In genomic region chr10:105319299-105320057, GRCm38 (mm10) we compare ENCODE assay signal across 23 mouse cellular contexts.
DNase-seq lines count a peak whose midpoint lies in the region; ATAC-seq lines count a peak whose summit lies in the region.
"Had no signal": no experiment of that assay in that cellular context is flagged by ENCODE, and none has a peak within 500 bp of the region (broad histone marks: within the 10 kb centered on the region; RNA-seq: fewer than 3 reads in every experiment).

No protein-coding gene starts in this region.

- no peaks in the 10 kb centered on the region for H3K4me1 ChIP-seq in forebrain, embryonic 12.5 days
- no peaks in the 10 kb centered on the region for H3K4me1 ChIP-seq in forebrain, embryonic 11.5 days (replicated peaks; ENCODE audit: control insufficient read depth, insufficient read depth, low read length)
- H3K4me1 ChIP-seq in midbrain, embryonic 12.5 days = no peaks in the 10 kb centered on the region
- H3K4me1 ChIP-seq in midbrain, embryonic 10.5 days = peaks cover 10% of the 10 kb centered on the region
- no peaks in the 10 kb centered on the region for H3K4me1 ChIP-seq in hindbrain, embryonic 16.5 days (ENCODE audit: control insufficient read depth, insufficient read depth, low read depth, low read length)
- H3K4me1 ChIP-seq in neural tube, embryonic 14.5 days (ENCODE audit: control insufficient read depth, insufficient read depth, low read length) = peaks cover 8% of the 10 kb centered on the region
- H3K4me1 ChIP-seq: heart, embryonic 15.5 days; liver, embryonic 12.5 days had no signal

- peak; percentile 60 for ATAC-seq in forebrain, embryonic 12.5 days (ENCODE audit: low FRiP score)
- ATAC-seq in forebrain, embryonic 11.5 days (replicated peaks; ENCODE audit: low FRiP score) = no peak
- peak; percentile 86 for ATAC-seq in midbrain, embryonic 12.5 days (ENCODE audit: low FRiP score, low read depth)
- ATAC-seq in hindbrain, embryonic 16.5 days = peak; percentile 20; the same call in 1 of the 2 replicates
- peak; percentile 79 for ATAC-seq in neural tube, embryonic 14.5 days (ENCODE audit: low read depth)
- ATAC-seq: inflammation-experienced regulatory T-cells, adult 6 months; liver, embryonic 12.5 days had no signal

- DNase-seq in forebrain, embryonic 11.5 days (ENCODE audit: low spot score) = no peak
- no peak for DNase-seq in midbrain, embryonic 10.5 days (ENCODE audit: low spot score)
- no peak for DNase-seq in right cerebral cortex, adult 2 months (ENCODE audit: low spot score in 2 of 2)
- no peak for DNase-seq in right cerebral cortex, postnatal 25 days
- DNase-seq: adrenal gland, postnatal 25 days; cerebellum, adult 9-10 months; gastrocnemius, adult 2 months; heart, postnatal 36 days; kidney, adult 18-20 months; kidney, postnatal 4 days; layer of hippocampus, adult 9-11 months; lung, adult 2 months; lung, postnatal 14 days; right cerebral cortex, postnatal 14 days; spleen, adult 18-20 months had no signal

- no peak overlapping the region for H3K4me3 ChIP-seq in forebrain, embryonic 12.5 days (replicated peaks)
- H3K4me3 ChIP-seq in forebrain, embryonic 11.5 days (ENCODE audit: low read depth, low read length) = no peak overlapping the region
- H3K4me3 ChIP-seq in midbrain, embryonic 12.5 days = no peak overlapping the region
- H3K4me3 ChIP-seq in midbrain, embryonic 10.5 days = no peak overlapping the region
- no peak overlapping the region for H3K4me3 ChIP-seq in hindbrain, embryonic 16.5 days (ENCODE audit: low read length)
- H3K4me3 ChIP-seq in neural tube, embryonic 14.5 days (ENCODE audit: low read depth, low read length) = no peak overlapping the region
- H3K4me3 ChIP-seq: gastrocnemius, adult 2 months; heart, embryonic 15.5 days; limb, embryonic 13.5 days; liver, embryonic 12.5 days had no signal

- peaks cover 10% of the 10 kb centered on the region for H3K36me3 ChIP-seq in forebrain, embryonic 12.5 days (replicated peaks)
- H3K36me3 ChIP-seq in forebrain, embryonic 11.5 days (ENCODE audit: control insufficient read depth, insufficient read depth, low read length) = no peaks in the 10 kb centered on the region
- peaks cover 11% of the 10 kb centered on the region for H3K36me3 ChIP-seq in midbrain, embryonic 12.5 days
- H3K36me3 ChIP-seq in midbrain, embryonic 10.5 days = peaks cover 27% of the 10 kb centered on the region
- peaks cover 9% of the 10 kb centered on the region for H3K36me3 ChIP-seq in hindbrain, embryonic 16.5 days (ENCODE audit: control insufficient read depth, insufficient read depth, low read length)
- no peaks in the 10 kb centered on the region for H3K36me3 ChIP-seq in neural tube, embryonic 14.5 days (ENCODE audit: control insufficient read depth, insufficient read depth, low read length)

- H3K4me2 ChIP-seq in forebrain, embryonic 12.5 days = no peak overlapping the region
- no peak overlapping the region for H3K4me2 ChIP-seq in forebrain, embryonic 11.5 days (ENCODE audit: low read depth, low read length, severe bottlenecking)
- no peak overlapping the region for H3K4me2 ChIP-seq in midbrain, embryonic 12.5 days (replicated peaks)
- H3K4me2 ChIP-seq in hindbrain, embryonic 16.5 days (ENCODE audit: low read length) = no peak overlapping the region
- H3K4me2 ChIP-seq in neural tube, embryonic 14.5 days (ENCODE audit: low read depth, low read length) = no peak overlapping the region
- H3K4me2 ChIP-seq: heart, embryonic 15.5 days; limb, embryonic 13.5 days; liver, embryonic 12.5 days had no signal

- H3K27me3 ChIP-seq in forebrain, embryonic 12.5 days = no peaks in the 10 kb centered on the region
- H3K27me3 ChIP-seq in forebrain, embryonic 11.5 days (ENCODE audit: control insufficient read depth, insufficient read depth, low read length) = no peaks in the 10 kb centered on the region
- no peaks in the 10 kb centered on the region for H3K27me3 ChIP-seq in midbrain, embryonic 12.5 days
- H3K27me3 ChIP-seq in midbrain, embryonic 10.5 days (ENCODE audit: low read depth, poor library complexity, severe bottlenecking) = no peaks in the 10 kb centered on the region
- no peaks in the 10 kb centered on the region for H3K27me3 ChIP-seq in hindbrain, embryonic 16.5 days (replicated peaks; ENCODE audit: control insufficient read depth, insufficient read depth, low read length)
- no peaks in the 10 kb centered on the region for H3K27me3 ChIP-seq in neural tube, embryonic 14.5 days (ENCODE audit: control insufficient read depth, insufficient read depth, low read length)
- H3K27me3 ChIP-seq: heart, embryonic 15.5 days; limb, embryonic 13.5 days; liver, embryonic 12.5 days had no signal

- H3K9me3 ChIP-seq in forebrain, embryonic 12.5 days = 0 out of 2 replicates have a peak, but pooled peaks cover 5% of the 10 kb centered on the region
- no peaks in the 10 kb centered on the region; the same call in 1 of the 2 replicates for H3K9me3 ChIP-seq in forebrain, embryonic 11.5 days (ENCODE audit: control insufficient read depth, low read length)
- H3K9me3 ChIP-seq in midbrain, embryonic 12.5 days = 0 out of 2 replicates have a peak, but pooled peaks cover 3% of the 10 kb centered on the region
- H3K9me3 ChIP-seq in midbrain, embryonic 10.5 days (replicated peaks) = peaks cover 12% of the 10 kb centered on the region
- peaks cover 5% of the 10 kb centered on the region; the same call in 1 of the 2 replicates for H3K9me3 ChIP-seq in hindbrain, embryonic 16.5 days (ENCODE audit: control insufficient read depth, low read length)
- H3K9me3 ChIP-seq in neural tube, embryonic 14.5 days (ENCODE audit: control insufficient read depth, low read length) = no peaks in the 10 kb centered on the region
- H3K9me3 ChIP-seq: heart, embryonic 15.5 days; liver, embryonic 12.5 days had no signal

- H3K27ac ChIP-seq in forebrain, embryonic 12.5 days = no peak overlapping the region
- no peak overlapping the region for H3K27ac ChIP-seq in forebrain, embryonic 11.5 days (ENCODE audit: low read depth, low read length)
- H3K27ac ChIP-seq in midbrain, embryonic 12.5 days (replicated peaks) = peak overlapping the region; percentile 65
- H3K27ac ChIP-seq in midbrain, embryonic 10.5 days (replicated peaks) = no peak overlapping the region
- no peak overlapping the region for H3K27ac ChIP-seq in hindbrain, embryonic 16.5 days (ENCODE audit: low read depth, low read length)
- no peak overlapping the region for H3K27ac ChIP-seq in neural tube, embryonic 14.5 days (ENCODE audit: low read depth, low read length)
- H3K27ac ChIP-seq: gastrocnemius, adult 2 months; heart, embryonic 15.5 days; limb, embryonic 13.5 days; liver, embryonic 12.5 days had no signal

- no peak overlapping the region for H3K9ac ChIP-seq in forebrain, embryonic 12.5 days
- no peak overlapping the region for H3K9ac ChIP-seq in forebrain, embryonic 11.5 days (ENCODE audit: low read length)
- no peak overlapping the region for H3K9ac ChIP-seq in midbrain, embryonic 12.5 days (replicated peaks)
- H3K9ac ChIP-seq in hindbrain, embryonic 16.5 days (ENCODE audit: low read depth, low read length) = no peak overlapping the region
- H3K9ac ChIP-seq in neural tube, embryonic 14.5 days (replicated peaks; ENCODE audit: low read depth, low read length) = no peak overlapping the region
- H3K9ac ChIP-seq: heart, embryonic 15.5 days; limb, embryonic 13.5 days; liver, embryonic 12.5 days had no signal

- WGBS in forebrain, embryonic 12.5 days = 71% methylated on average over 3 of the region's 3 CpGs
- WGBS in forebrain, embryonic 11.5 days = 77% methylated on average over 3 of the region's 3 CpGs
- 52% methylated on average over 3 of the region's 3 CpGs for WGBS in midbrain, embryonic 12.5 days
- 80% methylated on average over 3 of the region's 3 CpGs for WGBS in midbrain, embryonic 10.5 days
- 49% methylated on average over 3 of the region's 3 CpGs for WGBS in hindbrain, embryonic 16.5 days
- 38% methylated on average over 3 of the region's 3 CpGs for WGBS in neural tube, embryonic 14.5 days
